Mouse (Mus musculus): Measurements from ENCODE around the gene Gm11111.

DNA sequence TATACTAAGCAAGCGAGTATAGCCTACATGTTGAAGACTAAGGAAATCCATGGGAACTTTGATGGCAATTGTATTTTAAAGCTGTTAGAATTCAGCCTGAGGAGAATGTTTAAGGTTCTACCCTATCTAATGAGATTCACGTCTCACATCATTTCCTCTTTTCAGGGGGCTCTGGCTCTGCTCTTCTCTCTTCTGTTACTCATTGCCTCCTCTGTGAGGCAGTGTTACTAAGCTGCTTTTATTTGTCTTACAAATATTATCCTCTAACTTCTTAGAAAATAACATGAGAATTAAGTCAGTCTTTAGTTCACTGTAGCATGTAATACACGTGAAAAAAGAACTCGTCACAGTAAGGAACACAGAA, 23.0 kb downstream of the Gm11111 start:
- TF ChIP-seq MAX (IDR thresholded peaks at IDR 0.05) (no peak), USF1 (IDR thresholded peaks at IDR 0.05; ENCODE audit: low read depth) (no peak), FOSL1 (IDR thresholded peaks at IDR 0.05; ENCODE audit: insufficient read depth, low read length, poor library complexity, severe bottlenecking) (no peak), CTCF (IDR thresholded peaks at IDR 0.05; ENCODE audit: control insufficient read depth, insufficient read depth, insufficient read length) (no peak), CEBPB (IDR thresholded peaks at IDR 0.05; ENCODE audit: low read depth) (no peak)
